Mouse (Mus musculus) liver, embryonic 14.5 days (tissue): Measurements from ENCODE around the gene Apba3. TPM values are rescaled to one million over a fixed set of nuclear protein-coding genes. Genes with fewer than 3 reads are reported as not detected.

Experiments used
- ATAC-seq: fragments of 200-750 bp; cut with Nextera tagmentation; 2 replicates; pipeline ENCODE4 v1.8.0; 2017; ENCODE audit warnings: moderate number of reproducible peaks, mild to moderate bottlenecking, moderate library complexity; ENCODE audit not compliant: insufficient read depth
- DNase-seq, 3 experiments: peaks; one replicate each; pipeline ENCODE4 v3.0.0-alpha.2; 2012 to 2013; ENCODE audit warnings: low read depth in 3 of 3, low spot score in 3 of 3
- H3K27ac ChIP-seq: fragments of 300-500 bp; sonication (generic); 2 replicates; pipeline ENCODE4 v1.5.1; 2014; ENCODE audit warnings: moderate library complexity, mild to moderate bottlenecking, control low read depth, inconsistent platforms
- H3K27me3 ChIP-seq: fragments of 300-500 bp; sonication (generic); 2 replicates; pipeline ENCODE4 v1.6.1; 2014; ENCODE audit warnings: mild to moderate bottlenecking, low read length, moderate library complexity; ENCODE audit not compliant: control insufficient read depth, insufficient read depth
- H3K36me3 ChIP-seq: fragments of 300-500 bp; sonication (generic); replicated peaks from 2 replicates; pipeline ENCODE4 v1.6.1; 2014; ENCODE audit warnings: low read depth; ENCODE audit not compliant: control insufficient read depth, insufficient read depth
- H3K4me1 ChIP-seq, 2 experiments: fragments of 200-500 bp in 1 of 2; fragments of 300-500 bp in 1 of 2; sonication (generic) in 1 of 2; replicated peaks; 2 replicates each; pipeline ENCODE4 v1.6.1; 2012 to 2014; ENCODE audit warnings: antibody characterized with exemption in 1 of 2, inconsistent platforms in 1 of 2, low read length in 1 of 2; ENCODE audit not compliant: control insufficient read depth in 2 of 2, insufficient read depth in 2 of 2
- H3K4me2 ChIP-seq: fragments of 300-500 bp; sonication (generic); 2 replicates; pipeline ENCODE4 v1.6.1; 2014; ENCODE audit warnings: low read depth, mild to moderate bottlenecking, control low read depth, moderate library complexity
- H3K4me3 ChIP-seq, 2 experiments: fragments of 200-500 bp in 1 of 2; fragments of 300-500 bp in 1 of 2; sonication (generic) in 1 of 2; 2 replicates each; pipeline ENCODE4 v1.5.1; 2012 to 2014; ENCODE audit warnings: low read depth in 2 of 2, low read length in 2 of 2, mild to moderate bottlenecking in 2 of 2, control low read depth in 1 of 2, inconsistent platforms in 1 of 2, moderate library complexity in 1 of 2; ENCODE audit not compliant: insufficient read depth in 1 of 2
- H3K9ac ChIP-seq: fragments of 300-500 bp; sonication (generic); replicated peaks from 2 replicates; pipeline ENCODE4 v1.6.1; 2014; ENCODE audit warnings: mild to moderate bottlenecking, control low read depth, moderate library complexity
- H3K9me3 ChIP-seq: fragments of 300-500 bp; sonication (generic); 2 replicates; pipeline ENCODE4 v1.6.1; 2016; ENCODE audit warnings: low read length, mixed read lengths; ENCODE audit not compliant: control insufficient read depth
- CTCF ChIP-seq: IDR thresholded peaks from 2 replicates; pipeline ENCODE4 v1.5.1; 2016; ENCODE audit warnings: antibody characterized with exemption, low read depth, control low read depth
- EP300 ChIP-seq: IDR thresholded peaks from 2 replicates; pipeline ENCODE4 v1.6.1; 2016; ENCODE audit warnings: antibody characterized with exemption, low read depth
- WGBS: fragments of 180-500 bp; shearing (Covaris S2); extraction: QIAGEN DNeasy Blood & Tissue Kit; methylation state at CpG from one replicate; pipeline ENCODE4 v1.1.7; 2014; ENCODE audit not compliant: insufficient replicate concordance; 5-methylcytosine and 5-hydroxymethylcytosine counted together
- polyA plus RNA-seq, 2 experiments: library from polyadenylated mRNA; depleted of rRNA in 1 of 2; stranded (reverse) in 1 of 2; unstranded in 1 of 2; fragments of >200 nt; fragmentation: Nextera tagmentation in 1 of 2; extraction: Ambion mirVana in 1 of 2; gene quantifications; 2 replicates each; pipeline versions ENCODE4 v1.2.1 to v1.2.3; 2012 to 2014

The Apba3 gene
- polyA plus RNA-seq, 2 experiments, result 14.3 to 15.7 TPM

DNA sequence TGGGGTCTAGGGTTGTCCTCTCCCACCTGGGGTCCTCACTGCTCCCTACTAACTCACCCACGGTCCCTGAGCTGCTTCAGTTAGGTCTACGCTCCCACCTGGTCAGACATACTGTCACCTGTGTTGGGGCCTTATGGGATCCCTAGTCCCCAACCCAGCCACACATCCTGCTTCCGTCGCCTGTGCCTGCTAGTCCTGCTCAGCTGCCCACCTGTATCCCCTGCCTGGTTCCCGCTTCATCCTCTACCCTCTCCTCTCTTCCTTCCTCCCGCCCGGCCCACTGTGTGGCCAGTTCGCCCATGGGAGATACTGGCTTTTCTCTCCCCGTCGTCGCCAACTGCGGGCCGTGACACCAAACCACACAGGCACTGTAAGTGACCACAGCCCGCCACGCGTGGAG is 48.8 kb downstream of the Apba3 start:
- H3K27me3 ChIP-seq, result no peaks in the 10 kb centered on the region
- H3K36me3 ChIP-seq, result peaks cover 10% of the 10 kb centered on the region
- H3K4me2 ChIP-seq, result no peak overlapping the region
- H3K9ac ChIP-seq, result no peak overlapping the region
- H3K4me3 ChIP-seq, result no peak overlapping the region
- DNase-seq (no peak), ATAC-seq (no peak)
- TF ChIP-seq CTCF (no peak), EP300 (no peak)
- WGBS, result 84% methylated on average over 16 of the region's 16 CpGs
- H3K9me3 ChIP-seq, result no peaks in the 10 kb centered on the region
- peaks cover 10 to 11% of the 10 kb centered on the region in 2 experiments for H3K4me1 ChIP-seq
- no peak overlapping the region for H3K27ac ChIP-seq

DNA sequence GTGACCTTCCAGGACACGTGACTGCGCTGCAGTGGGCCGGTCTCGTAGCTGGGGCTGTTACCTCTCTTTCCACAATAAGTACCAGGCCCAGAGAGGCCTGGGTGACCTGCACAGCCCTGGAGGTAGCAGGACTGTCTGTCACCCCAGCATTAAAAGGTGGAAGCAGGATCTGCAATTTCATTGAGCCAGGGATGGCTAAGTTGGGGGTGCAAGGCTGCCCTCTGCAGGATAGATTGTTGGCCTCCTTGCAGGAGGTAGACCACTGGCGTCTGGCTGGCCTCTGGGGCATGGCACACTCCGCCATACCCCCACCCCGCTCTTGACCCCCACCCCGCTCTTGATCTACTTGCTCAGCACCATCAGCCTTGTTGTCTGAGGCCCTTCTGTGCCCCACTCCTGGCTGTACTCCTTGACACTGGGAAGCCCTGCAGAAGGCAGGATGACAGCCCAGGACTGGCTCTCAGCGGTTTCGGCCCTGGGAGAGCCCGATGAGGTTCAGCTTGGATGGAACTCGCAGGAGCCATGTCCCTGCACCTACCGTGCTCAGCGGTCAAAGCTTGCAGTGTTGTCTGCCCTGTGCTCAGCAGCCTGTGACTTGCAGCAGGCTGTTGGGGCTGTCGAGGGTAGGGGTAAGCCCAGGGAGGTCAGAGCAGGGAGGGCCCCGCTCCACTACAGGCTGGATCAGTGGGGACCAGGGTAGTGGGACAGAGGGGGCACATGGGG is 49.7 kb downstream of the Apba3 start:
- no peak for ATAC-seq
- Histone ChIP-seq H3K27ac (no peak overlapping the region), H3K4me1 (peaks cover 10 to 11% of the 10 kb centered on the region in 2 experiments), H3K9ac (no peak overlapping the region), H3K36me3 (peaks cover 9% of the 10 kb centered on the region), H3K4me3 (no peak overlapping the region), H3K4me2 (peak overlapping the region; percentile 61), H3K9me3 (no peaks in the 10 kb centered on the region), H3K27me3 (no peaks in the 10 kb centered on the region)
- no peak for TF ChIP-seq EP300
- TF ChIP-seq CTCF, result peak; percentile 65
- 63% methylated on average over 16 of the region's 16 CpGs for WGBS
- DNase-seq, result no peak

DNA sequence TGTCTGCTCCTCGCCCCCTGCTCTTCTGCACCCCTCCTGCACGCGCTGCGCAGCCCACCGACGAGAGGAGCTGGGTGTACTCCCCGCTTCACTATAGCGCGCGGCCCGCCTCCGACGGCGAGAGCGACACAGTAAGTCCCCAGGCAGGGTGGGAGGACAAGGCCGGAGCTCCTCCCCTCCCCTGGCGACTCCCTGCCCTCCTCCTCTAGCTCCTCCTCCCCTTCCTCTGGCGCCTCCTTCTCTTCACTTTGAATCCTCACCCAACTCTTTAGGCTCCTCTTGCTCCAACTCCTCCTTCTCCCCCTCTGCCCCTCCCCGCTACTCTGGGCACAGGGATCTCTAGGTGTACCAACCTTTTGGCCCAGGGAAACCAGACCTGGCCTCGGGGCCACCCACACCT is 50.5 kb downstream of the Apba3 start:
- peak overlapping the region; percentile 61 for H3K4me2 ChIP-seq
- no peak for ATAC-seq
- no peaks in the 10 kb centered on the region for H3K27me3 ChIP-seq
- WGBS, result 20% methylated on average over 20 of the region's 20 CpGs
- H3K9me3 ChIP-seq, result no peaks in the 10 kb centered on the region
- DNase-seq, result peak in 1 of 3 experiments; percentile 54
- H3K9ac ChIP-seq, result 0 out of 2 replicates have a peak overlapping the region, but pooled peaks have one; percentile 23
- TF ChIP-seq CTCF (no peak), EP300 (no peak)
- H3K36me3 ChIP-seq, result peaks cover 5% of the 10 kb centered on the region; the same call in 1 of the 2 replicates
- no peak overlapping the region for H3K27ac ChIP-seq
- H3K4me3 ChIP-seq, result peak overlapping the region in 1 of 2 experiments; percentile 20; a peak in 1 of 4 replicates
- H3K4me1 ChIP-seq, result peaks cover 11 to 12% of the 10 kb centered on the region in 2 experiments

DNA sequence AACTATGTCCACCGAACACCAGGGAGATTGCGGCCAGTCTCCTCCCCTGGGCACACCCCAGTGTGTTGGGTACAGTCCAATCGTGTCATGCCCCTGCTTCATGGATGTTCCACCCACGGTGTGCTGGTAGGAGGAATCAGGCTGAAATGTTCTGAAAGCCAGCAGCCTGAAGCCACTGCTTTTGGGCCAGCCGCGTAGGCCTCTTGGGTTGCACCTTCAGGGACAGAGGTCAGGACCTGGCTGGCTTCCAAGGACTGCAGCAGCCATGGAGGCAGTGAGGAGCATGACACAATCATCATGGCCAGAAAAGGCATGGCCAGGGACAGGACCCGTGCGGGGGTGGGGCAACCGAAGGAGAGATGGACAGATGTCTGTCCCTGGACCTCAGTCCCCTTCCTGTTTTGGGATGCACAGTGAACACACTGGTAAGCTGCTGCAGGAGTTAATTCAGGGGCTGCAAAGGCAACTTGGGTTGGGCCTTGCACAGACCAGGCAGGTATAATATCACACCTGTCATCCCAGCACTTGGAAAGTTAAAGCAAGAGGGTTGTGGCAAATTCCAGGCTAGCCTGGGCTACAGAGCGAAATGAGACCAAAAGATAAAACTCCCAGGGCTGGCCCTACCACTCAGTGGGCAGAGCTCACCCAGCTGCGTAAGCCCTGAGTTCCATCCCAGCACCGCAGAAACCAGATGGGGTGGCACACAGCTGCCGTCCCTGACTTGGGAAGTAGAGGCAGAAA is 52.0 kb downstream of the Apba3 start:
- ATAC-seq (no peak), DNase-seq (no peak)
- Histone ChIP-seq H3K4me3 (no peak overlapping the region), H3K4me1 (peaks cover 11 to 12% of the 10 kb centered on the region in 2 experiments), H3K4me2 (no peak overlapping the region; the same call in 1 of the 2 replicates), H3K27ac (no peak overlapping the region), H3K9me3 (no peaks in the 10 kb centered on the region), H3K36me3 (peaks cover 18% of the 10 kb centered on the region), H3K9ac (no peak overlapping the region), H3K27me3 (no peaks in the 10 kb centered on the region)
- 80% methylated on average over 13 of the region's 13 CpGs for WGBS
- no peak for TF ChIP-seq EP300
- no peak for TF ChIP-seq CTCF

DNA sequence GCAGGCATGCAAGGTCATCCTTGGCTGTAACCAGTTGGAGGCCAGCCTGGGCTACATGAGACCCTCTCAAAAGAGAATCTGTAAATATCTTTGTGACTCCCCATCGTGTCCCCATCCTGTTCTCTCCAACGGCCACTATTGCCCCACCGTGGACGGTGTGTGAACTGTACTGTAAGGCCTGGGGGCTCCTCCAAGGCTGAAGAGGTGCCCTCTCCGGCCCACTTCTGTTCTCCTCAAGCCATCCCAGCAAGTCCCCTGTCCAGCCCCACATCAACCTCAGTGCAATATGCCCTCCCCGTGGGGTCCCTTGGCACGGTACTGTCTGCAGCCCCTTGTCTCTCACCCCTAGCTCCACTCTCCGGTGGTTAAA is 52.6 kb downstream of the Apba3 start:
- ATAC-seq (no peak), DNase-seq (no peak)
- H3K4me1 ChIP-seq, result peaks cover 11 to 12% of the 10 kb centered on the region in 2 experiments
- peak overlapping the region; percentile 73 to 75; a peak in 3 of 4 replicates for H3K4me3 ChIP-seq
- TF ChIP-seq EP300 (no peak), CTCF (peak; percentile 37)
- H3K36me3 ChIP-seq, result peaks cover 20% of the 10 kb centered on the region
- H3K9me3 ChIP-seq, result no peaks in the 10 kb centered on the region
- WGBS, result 25% methylated on average over 8 of the region's 8 CpGs
- no peak overlapping the region; the same call in 1 of the 2 replicates for H3K9ac ChIP-seq
- H3K27ac ChIP-seq, result peak overlapping the region; percentile 84
- H3K27me3 ChIP-seq, result no peaks in the 10 kb centered on the region
- peak overlapping the region; percentile 90 for H3K4me2 ChIP-seq
